Mouse (Mus musculus) right cerebral cortex, adult 18-20 months (tissue): ENCODE results near the gene Zscan21.
A peak's percentile ranks its signal among the peaks of the same experiment; 100 is the strongest.
"Not testable (repeated sequence)": the region's sequence is repeated elsewhere in the genome, so short reads cannot be mapped to it uniquely, and the experiment has no call there.

Experiments
- DNase-seq: peaks from one replicate; pipeline ENCODE4 v3.0.0; 2022; ENCODE audit warnings: mixed read lengths

The Zscan21 gene

DNA sequence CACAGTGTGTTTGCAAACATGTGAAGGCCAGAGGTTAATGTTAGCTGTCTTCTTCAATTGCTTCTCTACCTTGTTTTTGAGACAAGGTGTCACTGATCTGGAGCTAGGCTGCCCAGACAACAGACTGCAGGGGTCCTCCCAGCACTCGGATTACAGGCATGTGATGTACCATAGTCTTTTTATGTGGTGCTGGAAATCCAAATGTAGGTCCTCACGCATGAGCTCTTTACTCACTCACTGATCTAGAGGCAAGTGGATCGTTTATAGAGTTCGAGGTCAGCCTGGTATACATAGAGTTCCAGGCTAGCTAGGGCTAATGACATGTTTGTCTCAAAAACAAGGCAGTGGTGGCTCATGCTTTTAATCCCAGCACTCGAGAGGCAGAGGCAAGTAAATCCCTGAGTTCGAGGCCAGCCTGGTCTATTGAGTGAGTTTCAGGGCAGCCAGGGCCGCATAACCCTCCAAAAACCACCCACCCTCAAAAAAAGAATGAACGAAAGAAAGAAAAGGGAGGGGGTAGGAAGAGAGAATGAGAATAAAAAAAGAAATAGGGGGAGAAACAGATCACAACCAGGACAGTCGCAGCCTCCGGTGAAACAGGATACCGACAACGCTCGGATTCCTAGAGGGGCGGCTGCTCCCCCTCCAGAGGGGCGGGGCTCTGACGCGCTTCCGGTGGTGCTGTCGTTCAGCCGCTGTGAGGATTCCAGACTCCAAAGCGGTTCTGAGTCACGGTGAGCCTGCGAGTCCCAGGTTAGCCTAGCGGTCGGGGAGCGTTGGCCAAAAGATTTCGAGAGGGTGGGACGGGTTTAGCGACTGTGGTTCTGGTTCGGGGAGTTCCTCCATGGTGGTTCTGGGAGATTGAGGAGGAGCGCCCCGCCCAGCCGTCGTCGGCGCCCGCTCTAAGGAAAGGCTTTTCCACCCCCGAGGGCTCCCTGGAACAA lies at the start of gene Zscan21:
Gene Zscan21, plus strand, starts transcription at position 649 of the 944 bp plus-strand sequence.
- DNase-seq, result peak; percentile 91

DNA sequence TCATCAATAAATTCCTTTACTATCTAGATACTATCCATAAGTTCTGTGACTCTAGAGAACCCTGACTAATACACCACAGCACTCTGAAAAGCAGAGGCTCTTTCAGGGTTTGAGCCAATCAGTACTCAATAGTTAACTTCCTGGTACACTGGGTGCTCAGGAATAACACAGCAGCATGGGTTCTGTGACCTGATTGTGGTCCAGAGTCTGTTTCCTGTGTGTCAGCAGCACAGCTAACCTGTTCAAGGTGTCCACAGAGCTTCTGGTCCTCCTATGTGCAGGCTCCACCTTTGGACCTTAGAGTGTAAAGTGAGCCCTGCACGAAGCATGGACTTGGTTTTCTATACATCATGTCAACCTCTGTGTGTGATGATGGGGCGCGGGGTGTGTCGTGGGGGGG lies 42.9 kb upstream of the Zscan21 start:
- DNase-seq, result no peak

DNA sequence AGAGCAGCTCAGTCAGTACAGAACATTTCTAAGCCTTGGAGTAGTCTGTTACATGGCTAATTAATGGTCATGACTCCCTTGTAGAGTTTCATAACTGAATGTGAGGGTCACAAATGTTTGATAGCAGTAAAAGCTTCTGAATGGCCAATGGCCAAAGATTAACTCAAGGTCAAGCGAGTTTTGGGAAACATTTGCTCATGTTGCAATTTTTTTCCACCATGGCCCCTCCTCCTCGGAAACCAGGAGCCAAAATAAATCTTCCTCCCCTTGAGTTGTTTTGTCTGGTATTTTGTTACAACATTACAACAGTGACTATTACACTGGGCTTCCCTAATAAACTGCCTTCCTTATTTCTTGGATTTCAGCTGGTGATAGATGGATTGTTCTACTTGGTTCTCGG lies 41.0 kb upstream of the Zscan21 start:
- no peak for DNase-seq

DNA sequence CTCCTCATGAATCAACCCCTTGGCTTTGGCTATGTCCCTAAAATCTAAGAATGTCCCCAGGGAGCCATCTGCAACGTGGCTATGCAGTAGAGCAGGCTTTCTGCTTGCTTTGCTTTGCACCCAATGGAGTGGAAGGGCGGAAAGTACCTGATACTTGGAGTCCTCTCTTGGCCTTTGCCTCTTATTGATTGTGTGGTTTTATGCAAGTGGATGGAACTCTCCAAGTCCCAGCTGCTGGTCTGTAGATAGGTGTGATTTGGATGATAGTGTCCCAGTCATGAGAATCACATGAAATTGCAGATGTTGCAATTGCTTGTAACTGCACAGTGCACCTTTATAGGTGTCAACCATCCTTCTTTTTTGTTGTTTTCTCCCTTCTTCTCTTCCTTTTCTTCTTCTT lies 40.6 kb upstream of the Zscan21 start:
- DNase-seq, result no peak

DNA sequence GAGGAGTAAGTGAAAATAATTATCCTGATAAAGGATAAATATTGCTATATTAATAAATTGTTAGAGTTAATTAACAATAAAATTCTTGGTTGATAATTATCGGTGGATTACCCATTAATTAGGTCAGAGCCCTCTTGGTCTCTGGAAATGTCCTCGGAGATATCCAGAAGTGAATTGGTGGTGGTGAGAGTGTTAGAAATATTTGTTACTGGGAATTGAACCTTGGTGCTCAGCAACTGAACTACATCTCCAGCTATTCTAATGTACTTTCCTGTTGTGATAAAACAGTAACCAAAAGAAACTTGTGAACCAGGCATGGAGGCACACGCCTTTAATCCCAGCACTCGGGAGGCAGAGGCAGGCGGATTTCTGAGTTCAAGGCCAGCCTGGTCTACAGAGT lies 36.2 kb upstream of the Zscan21 start:
- DNase-seq, result no peak

DNA sequence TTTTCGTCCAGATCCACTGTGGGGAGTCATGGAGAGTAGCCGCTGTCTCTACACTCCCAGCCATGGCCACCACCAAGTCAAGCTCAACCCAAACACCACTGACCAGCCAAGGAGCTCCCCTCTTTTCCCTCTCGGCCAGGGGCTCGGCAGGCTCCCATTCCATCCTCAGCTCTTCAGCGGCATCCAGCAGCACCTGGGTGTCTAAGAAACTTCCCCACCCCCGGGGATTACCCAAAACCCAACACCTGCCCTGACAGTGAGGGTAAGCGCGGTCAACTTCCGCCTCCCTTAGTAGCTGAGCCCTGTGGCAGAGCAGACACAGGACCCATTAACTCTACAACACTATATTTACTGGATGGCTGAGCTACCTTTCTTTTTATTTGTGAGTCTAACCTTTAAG lies 35.3 kb upstream of the Zscan21 start:
- DNase-seq, result no peak

DNA sequence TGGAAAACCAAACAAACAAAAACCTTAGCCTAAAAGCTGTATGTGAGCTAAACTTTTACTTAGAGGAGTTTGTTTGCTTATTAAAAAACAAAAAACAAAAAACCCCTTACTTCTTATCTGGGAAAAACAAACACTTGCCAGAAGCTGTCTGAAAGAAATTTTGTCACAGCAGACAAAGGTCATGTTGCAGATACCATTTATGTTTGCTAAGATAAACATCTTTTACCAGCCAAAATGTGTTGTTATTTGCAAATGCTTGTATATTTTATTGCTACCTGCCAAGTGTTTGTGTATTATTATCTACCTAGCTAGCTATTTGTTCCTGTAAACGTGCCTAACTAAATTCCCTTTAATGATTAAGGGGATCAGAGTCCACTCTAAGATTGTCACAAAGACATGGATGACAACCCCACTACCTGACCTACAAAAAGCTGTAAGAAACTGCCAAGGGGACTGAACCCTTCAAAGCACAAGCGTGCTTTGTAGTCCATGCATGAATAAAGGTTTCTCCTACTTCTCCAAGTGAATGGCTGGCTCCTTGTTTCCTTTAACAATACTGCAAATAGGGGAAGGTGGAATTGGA lies 33.3 kb upstream of the Zscan21 start:
- no peak for DNase-seq

DNA sequence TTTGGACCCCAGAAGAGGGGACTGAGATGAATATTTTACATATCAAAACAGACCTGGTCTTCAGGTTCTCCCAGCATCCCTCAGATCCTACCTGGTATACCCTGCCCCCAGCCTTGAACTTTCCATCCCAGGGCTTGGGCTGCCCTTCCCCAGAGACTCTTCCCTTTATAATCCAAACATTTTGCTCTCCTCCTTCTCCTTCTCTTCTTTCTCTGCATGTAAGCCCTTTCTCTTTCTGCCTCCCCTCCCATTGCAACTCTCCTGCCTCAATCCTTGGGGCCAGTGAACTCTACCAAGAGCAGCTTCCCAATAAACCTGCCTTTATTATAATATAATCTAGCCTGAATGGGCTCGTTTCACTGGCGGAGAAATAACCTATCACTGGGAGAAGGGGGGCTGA lies 32.8 kb upstream of the Zscan21 start:
- DNase-seq, result no peak

DNA sequence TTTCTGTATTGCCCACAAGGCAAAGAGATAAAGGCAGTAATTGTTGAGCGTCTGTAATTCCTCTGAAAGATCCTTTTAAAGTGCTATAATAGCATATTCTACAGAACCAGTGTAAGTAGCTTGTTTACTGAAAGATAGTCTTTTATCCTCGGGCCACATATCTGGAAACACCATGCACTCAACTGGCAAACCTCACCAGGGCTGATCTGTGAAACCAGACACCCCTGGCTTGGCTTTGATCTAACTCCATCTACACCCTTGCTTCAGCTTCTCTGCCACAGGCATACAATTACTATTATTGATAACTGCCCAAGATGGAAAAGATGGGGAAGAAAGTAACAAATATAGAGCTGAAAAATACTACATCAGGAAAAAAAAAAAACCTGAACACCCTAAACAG lies 32.2 kb upstream of the Zscan21 start:
- DNase-seq, result no peak

DNA sequence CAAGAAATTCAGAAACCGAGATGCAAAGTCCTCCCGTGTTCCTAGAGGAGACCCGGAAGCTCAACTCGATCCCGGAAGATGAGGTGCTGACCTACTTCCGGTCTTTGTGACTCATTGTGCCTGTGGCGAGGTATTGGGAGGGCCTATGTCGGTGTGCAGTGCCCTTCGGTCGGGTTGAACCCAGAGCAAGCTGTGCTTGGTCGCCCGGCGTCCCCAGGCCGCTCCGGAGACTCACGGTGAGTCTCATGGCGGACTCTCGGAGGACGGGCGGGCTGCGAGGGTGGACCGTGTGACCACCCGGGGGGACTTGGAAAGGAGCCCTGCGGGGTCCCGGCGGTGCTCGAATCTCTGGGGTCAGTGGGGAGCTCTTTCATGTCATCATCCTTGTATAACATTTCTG lies 31.7 kb upstream of the Zscan21 start, which contains the start of gene Zkscan1:
Gene Zkscan1, plus strand, starts transcription at position 89 of the 400 bp plus-strand sequence.
- DNase-seq, result peak; percentile 87

DNA sequence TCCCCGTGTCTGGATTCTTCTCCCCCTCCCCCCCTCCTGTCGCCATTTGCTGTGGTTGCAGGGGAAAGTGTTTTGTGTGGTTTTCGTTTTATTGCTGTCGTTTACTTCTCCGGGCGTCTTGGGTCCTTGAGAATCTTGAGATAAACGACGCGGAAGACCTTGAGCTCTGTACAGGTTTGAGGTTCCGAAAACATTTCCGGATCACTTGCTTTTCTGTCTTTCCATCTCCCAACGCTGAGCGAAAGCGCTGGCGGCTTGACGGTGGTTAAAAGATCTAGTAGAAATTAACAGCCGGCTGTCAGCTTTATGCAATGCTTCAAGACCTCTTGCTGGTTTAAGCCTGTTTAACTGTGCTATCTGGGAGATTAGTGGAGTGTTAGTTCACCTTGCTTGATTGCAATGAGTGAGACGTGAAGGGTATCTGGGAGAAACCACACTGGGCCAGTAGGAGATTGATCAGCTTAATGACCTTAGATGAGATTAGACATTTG lies 31.2 kb upstream of the Zscan21 start:
- DNase-seq, result no peak

DNA sequence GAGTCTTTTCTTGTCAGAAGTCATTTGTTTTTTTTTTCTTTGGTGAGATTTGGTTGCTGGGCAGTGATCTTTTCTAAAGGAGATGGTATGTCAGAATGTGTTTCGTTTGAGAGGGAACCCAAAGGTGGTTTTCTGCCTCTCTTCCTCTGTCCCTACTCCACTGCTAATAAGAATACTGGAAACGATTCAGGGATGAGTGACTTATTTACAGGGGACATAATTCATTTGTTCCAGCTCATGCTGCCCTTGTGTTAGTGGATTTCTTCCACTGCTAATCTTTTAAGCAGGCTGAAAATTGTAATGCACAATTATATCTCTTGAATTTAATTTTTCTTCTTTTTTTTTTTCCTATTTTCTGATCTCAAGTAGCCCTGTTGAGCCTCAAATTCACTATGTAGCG lies 29.9 kb upstream of the Zscan21 start:
- DNase-seq, result no peak

DNA sequence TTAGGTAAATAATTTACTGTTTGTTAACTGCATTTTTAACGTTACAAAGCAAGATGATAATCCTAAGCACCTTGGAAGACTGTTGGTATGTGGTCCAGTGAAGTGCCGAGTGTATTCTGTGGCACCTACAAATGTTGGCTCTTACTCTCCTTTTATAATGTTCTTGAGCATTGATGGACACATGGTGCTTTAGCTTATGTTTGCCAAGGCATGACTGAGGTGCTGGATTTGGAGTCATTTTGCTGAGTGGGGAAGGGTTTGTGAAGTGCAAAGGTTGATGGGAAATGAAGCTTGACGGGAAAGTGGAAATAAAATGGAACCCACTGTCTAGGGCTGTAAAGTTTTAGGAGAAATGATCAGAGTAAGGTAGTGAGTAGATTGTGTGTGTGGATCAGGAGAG lies 28.3 kb upstream of the Zscan21 start:
- DNase-seq, result no peak

DNA sequence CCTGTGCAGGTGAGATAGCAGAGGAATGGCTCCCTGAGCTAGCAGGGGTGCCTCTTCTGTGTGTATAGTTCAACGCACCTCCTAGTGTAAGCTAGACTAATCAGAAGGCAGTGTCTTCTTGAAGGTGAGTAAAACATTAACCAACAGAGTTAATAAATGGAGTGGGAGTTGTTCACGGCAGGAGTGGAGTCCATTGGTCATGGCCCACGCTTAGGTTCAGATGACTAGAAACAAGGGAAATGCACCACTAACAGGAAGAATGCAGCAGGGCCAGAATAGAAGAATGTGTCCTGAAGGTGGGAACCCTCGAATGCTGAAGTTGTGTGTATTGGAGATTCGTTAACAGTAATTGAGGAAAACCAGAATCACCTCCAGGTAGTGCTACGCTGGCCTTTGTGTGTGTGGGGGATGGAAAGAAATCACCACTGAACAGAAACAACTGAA lies 27.6 kb upstream of the Zscan21 start:
- no peak for DNase-seq

DNA sequence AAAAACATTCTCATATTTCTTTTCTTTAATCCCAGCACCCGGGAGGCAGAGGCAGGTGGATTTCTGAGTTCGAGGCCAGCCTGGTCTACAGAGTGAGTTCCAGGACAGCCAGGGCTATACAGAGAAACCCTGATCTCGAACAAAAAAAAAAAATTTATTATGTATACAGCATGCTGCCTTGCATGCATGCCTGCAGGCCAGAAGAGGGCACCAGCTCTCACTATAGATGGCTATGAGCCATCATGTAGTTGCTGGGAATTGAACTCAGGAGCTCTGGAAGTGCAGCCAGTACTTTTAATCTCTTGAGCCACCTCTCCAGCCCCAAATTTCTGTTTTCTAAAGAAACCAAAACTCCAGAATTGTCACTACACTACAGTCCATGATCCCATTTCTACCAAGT lies 26.4 kb upstream of the Zscan21 start:
- DNase-seq, result no peak

DNA sequence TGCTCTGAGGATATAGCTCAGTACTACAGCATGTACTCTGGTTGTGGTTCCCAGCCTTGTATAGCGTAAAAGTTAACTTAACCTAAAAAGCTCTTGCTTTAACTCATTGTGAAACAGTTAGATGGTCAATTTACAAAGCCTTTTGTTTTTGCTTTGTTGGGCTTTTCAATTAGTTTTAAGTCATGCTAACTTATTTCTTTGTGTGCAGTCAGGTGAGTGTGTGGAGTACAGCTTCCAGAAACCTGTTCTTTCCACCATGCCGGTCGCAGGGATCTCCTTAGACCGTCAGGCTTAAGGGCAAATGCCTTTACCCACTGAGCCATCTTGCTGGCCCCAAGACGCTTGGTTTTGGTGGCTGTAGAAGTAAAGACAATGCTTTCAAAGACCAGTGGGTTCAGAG lies 26.0 kb upstream of the Zscan21 start:
- no peak for DNase-seq

DNA sequence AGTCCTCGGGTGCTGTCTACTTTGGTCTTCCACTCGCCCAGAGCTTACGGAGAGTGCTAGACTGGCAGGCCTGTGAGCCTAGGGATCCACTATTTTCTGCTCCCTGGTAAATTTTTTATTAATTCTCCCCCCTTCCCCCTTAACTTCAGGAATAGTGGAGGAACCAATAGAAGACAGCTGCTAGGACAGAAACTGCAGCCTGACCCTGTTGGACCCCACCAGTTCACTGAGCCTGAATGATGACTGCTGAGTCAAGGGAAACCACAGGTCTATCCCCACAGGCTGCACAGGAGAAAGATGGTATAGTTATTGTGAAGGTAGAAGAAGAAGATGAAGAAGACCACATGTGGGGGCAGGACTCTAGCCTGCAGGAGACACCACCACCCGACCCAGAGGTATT lies 23.9 kb upstream of the Zscan21 start:
- no peak for DNase-seq

DNA sequence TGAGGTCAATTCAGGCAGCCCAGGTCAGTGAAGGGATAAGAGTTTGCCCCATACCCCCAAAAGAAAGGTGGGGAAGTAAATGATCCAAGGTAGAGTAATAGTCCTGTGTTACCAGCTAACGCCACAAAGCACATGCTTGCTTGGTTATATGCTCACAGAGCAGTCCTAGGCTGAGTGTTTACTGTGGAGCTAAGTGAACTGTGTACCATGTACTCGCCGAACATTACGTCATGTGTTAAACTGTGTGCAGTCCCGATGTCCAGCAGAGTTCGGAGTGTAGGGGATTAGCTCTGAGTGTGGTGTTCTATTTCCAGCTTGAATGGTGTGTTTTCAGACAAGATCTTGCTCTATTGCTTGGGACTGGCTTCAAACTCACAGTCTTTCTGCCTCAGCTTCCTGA lies 22.2 kb upstream of the Zscan21 start:
- DNase-seq, result no peak

DNA sequence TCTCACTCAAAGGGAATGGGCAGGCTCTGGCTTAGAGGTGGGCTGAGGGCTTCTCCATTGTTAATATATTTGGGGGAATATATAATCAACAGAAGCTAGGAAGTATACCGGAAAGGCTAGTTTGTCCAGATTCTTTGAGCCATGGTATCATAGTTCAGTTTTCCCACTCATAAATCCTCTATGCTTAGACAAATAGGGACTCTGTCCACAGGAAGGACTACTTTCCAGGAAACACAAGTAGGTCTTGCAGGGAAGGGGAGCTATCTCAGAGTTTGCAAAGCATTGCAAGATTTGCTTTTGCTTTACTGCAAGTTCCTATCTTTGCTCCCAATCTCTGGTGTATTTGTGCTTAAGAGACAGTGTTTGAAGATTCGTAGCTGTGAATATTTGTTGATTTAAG lies 11.7 kb upstream of the Zscan21 start:
- DNase-seq, result no peak

DNA sequence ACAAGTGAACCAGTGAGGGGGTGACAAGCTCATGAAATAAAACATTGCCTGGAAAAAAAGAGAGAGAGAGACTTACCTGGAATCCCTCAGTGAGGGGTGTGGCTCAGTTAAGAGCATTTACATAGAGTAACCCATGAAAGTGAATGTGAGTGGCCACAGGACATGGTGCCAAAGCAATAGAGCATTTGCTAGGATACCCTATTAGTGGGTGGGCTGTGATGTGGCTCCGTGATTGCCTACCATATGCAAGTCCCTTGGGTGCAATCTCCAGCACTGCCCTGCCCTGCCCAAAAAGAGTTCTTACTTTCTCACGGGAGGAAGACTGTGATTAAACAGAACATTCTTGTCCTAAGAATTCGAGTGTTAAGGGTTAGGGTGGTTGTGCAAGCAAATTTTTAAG lies 9.6 kb upstream of the Zscan21 start:
- no peak for DNase-seq

DNA sequence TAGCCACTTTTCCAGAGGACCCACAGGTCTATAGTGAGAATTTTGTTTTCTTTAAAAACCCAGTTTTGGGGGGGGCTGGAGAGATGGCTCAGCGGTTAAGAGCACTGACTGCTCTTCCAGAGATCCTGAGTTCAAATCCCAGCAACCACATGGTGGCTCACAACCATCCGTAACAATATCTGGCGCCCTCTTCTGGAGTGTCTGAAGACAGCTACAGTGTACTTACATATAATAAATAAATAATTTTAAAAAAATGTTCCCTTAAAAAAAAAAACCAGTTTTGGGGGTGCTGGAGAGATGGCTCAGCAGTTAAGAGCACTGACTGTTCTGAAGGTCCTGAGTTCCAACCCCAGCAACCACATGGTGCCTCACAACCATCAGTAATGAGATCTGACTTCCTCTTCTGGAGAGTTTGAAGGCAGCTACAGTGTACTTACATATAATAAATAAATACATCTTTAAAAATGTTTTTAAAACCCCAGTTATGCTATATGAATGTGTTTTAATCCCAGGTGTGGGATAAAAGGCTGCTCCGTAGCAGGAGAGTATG lies 6.8 kb upstream of the Zscan21 start:
- not testable (repeated sequence) for DNase-seq

DNA sequence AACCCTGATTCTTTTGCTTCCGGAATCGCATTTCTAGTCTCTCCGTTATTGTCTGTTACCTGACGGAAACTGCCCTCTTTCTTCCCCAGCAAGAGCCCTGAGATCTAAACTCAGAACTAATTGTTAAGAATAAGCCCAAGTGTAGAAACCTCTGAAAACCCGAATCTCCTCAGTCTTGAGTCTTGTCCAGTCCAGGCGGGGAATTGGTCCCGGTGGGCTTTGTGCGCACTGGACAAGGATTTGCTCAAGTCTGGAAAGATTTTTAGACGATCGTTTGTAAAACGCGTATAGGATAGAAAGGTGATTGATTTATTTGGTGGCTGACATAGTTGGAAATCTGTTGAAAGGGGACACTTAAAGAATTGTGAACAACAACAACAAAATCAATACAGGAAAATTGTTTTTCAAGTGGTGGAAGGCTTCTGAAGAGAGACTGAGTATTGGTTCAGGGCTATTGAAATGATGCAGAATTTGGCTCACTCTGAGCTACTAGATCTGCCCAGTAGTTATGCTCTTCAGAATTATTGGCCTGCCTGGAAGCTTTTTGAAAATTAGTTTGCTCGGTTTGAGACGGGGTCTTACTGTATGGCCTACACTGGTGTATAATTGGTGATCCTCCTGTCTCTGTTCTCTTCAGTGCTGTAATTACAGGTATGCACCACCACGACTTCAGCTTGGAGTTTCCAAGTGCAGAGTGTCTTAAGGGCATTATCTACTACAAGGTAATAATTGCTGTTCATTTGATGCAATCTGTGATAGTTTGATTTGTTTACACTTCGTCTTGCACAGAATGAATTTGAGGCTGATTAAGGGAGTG lies 704 bp downstream of the Zscan21 start:
- no peak for DNase-seq

DNA sequence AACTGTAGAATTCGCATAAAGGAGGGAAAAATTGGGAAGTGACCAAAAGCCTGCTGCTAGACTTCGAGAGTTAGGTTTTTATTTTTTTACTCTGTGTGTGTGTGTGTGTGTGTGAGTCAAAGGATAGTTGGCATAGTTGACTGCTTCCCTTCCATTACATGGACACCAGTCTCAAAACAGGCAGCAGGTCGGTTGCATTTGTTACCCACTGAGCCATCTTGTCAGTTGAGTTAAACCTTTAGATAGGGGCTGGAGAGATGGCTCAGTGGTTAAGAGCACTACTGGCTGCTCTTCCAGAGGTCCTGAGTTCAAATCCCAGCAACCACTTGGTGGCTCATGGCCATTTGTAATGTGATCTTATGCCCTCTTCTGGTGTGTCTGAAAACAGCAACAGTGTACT lies 1.3 kb downstream of the Zscan21 start:
- no peak for DNase-seq
